Mouse (Mus musculus) liver, embryonic 14.5 days (tissue): ENCODE data around the gene Entpd1. TPM values are rescaled to one million over a fixed set of nuclear protein-coding genes. Genes with fewer than 3 reads are reported as not detected.

ENCODE experiments used
- ATAC-seq: fragments of 200-750 bp; cut with Nextera tagmentation; 2 replicates; pipeline ENCODE4 v1.8.0; 2017; ENCODE audit warnings: moderate number of reproducible peaks, mild to moderate bottlenecking, moderate library complexity; ENCODE audit not compliant: insufficient read depth
- DNase-seq, 3 experiments: peaks; one replicate each; pipeline ENCODE4 v3.0.0-alpha.2; 2012 to 2013; ENCODE audit warnings: low read depth in 3 of 3, low spot score in 3 of 3
- H3K27ac ChIP-seq: fragments of 300-500 bp; sonication (generic); 2 replicates; pipeline ENCODE4 v1.5.1; 2014; ENCODE audit warnings: moderate library complexity, mild to moderate bottlenecking, control low read depth, inconsistent platforms
- H3K27me3 ChIP-seq: fragments of 300-500 bp; sonication (generic); 2 replicates; pipeline ENCODE4 v1.6.1; 2014; ENCODE audit warnings: mild to moderate bottlenecking, low read length, moderate library complexity; ENCODE audit not compliant: control insufficient read depth, insufficient read depth
- H3K36me3 ChIP-seq: fragments of 300-500 bp; sonication (generic); replicated peaks from 2 replicates; pipeline ENCODE4 v1.6.1; 2014; ENCODE audit warnings: low read depth; ENCODE audit not compliant: control insufficient read depth, insufficient read depth
- H3K4me1 ChIP-seq, 2 experiments: fragments of 200-500 bp in 1 of 2; fragments of 300-500 bp in 1 of 2; sonication (generic) in 1 of 2; replicated peaks; 2 replicates each; pipeline ENCODE4 v1.6.1; 2012 to 2014; ENCODE audit warnings: antibody characterized with exemption in 1 of 2, inconsistent platforms in 1 of 2, low read length in 1 of 2; ENCODE audit not compliant: control insufficient read depth in 2 of 2, insufficient read depth in 2 of 2
- H3K4me2 ChIP-seq: fragments of 300-500 bp; sonication (generic); 2 replicates; pipeline ENCODE4 v1.6.1; 2014; ENCODE audit warnings: low read depth, mild to moderate bottlenecking, control low read depth, moderate library complexity
- H3K4me3 ChIP-seq, 2 experiments: fragments of 200-500 bp in 1 of 2; fragments of 300-500 bp in 1 of 2; sonication (generic) in 1 of 2; 2 replicates each; pipeline ENCODE4 v1.5.1; 2012 to 2014; ENCODE audit warnings: low read depth in 2 of 2, low read length in 2 of 2, mild to moderate bottlenecking in 2 of 2, control low read depth in 1 of 2, inconsistent platforms in 1 of 2, moderate library complexity in 1 of 2; ENCODE audit not compliant: insufficient read depth in 1 of 2
- H3K9ac ChIP-seq: fragments of 300-500 bp; sonication (generic); replicated peaks from 2 replicates; pipeline ENCODE4 v1.6.1; 2014; ENCODE audit warnings: mild to moderate bottlenecking, control low read depth, moderate library complexity
- H3K9me3 ChIP-seq: fragments of 300-500 bp; sonication (generic); 2 replicates; pipeline ENCODE4 v1.6.1; 2016; ENCODE audit warnings: low read length, mixed read lengths; ENCODE audit not compliant: control insufficient read depth
- CTCF ChIP-seq: IDR thresholded peaks from 2 replicates; pipeline ENCODE4 v1.5.1; 2016; ENCODE audit warnings: antibody characterized with exemption, low read depth, control low read depth
- EP300 ChIP-seq: IDR thresholded peaks from 2 replicates; pipeline ENCODE4 v1.6.1; 2016; ENCODE audit warnings: antibody characterized with exemption, low read depth
- WGBS: fragments of 180-500 bp; shearing (Covaris S2); extraction: QIAGEN DNeasy Blood & Tissue Kit; methylation state at CpG from one replicate; pipeline ENCODE4 v1.1.7; 2014; ENCODE audit not compliant: insufficient replicate concordance; 5-methylcytosine and 5-hydroxymethylcytosine counted together
- polyA plus RNA-seq, 2 experiments: library from polyadenylated mRNA; depleted of rRNA in 1 of 2; stranded (reverse) in 1 of 2; unstranded in 1 of 2; fragments of >200 nt; fragmentation: Nextera tagmentation in 1 of 2; extraction: Ambion mirVana in 1 of 2; gene quantifications; 2 replicates each; pipeline versions ENCODE4 v1.2.1 to v1.2.3; 2012 to 2014

The Entpd1 gene
- polyA plus RNA-seq, 2 experiments: 1.6 to 2.8 TPM

GRCm38 (mm10) chr19:40726614-40727013 lies 114.4 kb downstream of the Entpd1 start:
- Histone ChIP-seq H3K4me2 (no peak overlapping the region), H3K27ac (no peak overlapping the region), H3K27me3 (no peaks in the 10 kb centered on the region), H3K9me3 (no peaks in the 10 kb centered on the region), H3K4me1 (0 out of 4 replicates have a peak, but pooled peaks cover 0 to 3% of the 10 kb centered on the region in 2 experiments), H3K36me3 (no peaks in the 10 kb centered on the region), H3K4me3 (no peak overlapping the region), H3K9ac (no peak overlapping the region)
- no peak for TF ChIP-seq EP300
- TF ChIP-seq CTCF: no peak
- WGBS: 44% methylated on average over 2 of the region's 2 CpGs
- ATAC-seq (no peak), DNase-seq (no peak)

GRCm38 (mm10) chr19:40728213-40728612 lies 116.0 kb downstream of the Entpd1 start:
- no peaks in the 10 kb centered on the region for H3K27me3 ChIP-seq
- DNase-seq (no peak), ATAC-seq (no peak)
- no peaks in the 10 kb centered on the region for H3K36me3 ChIP-seq
- TF ChIP-seq EP300 (no peak), CTCF (no peak)
- no peak overlapping the region for H3K4me3 ChIP-seq
- no peak overlapping the region for H3K4me2 ChIP-seq
- 64% methylated on average over 4 of the region's 4 CpGs for WGBS
- H3K9me3 ChIP-seq: no peaks in the 10 kb centered on the region
- no peak overlapping the region for H3K9ac ChIP-seq
- H3K27ac ChIP-seq: no peak overlapping the region
- H3K4me1 ChIP-seq: 0 out of 4 replicates have a peak, but pooled peaks cover 0 to 3% of the 10 kb centered on the region in 2 experiments

DNA sequence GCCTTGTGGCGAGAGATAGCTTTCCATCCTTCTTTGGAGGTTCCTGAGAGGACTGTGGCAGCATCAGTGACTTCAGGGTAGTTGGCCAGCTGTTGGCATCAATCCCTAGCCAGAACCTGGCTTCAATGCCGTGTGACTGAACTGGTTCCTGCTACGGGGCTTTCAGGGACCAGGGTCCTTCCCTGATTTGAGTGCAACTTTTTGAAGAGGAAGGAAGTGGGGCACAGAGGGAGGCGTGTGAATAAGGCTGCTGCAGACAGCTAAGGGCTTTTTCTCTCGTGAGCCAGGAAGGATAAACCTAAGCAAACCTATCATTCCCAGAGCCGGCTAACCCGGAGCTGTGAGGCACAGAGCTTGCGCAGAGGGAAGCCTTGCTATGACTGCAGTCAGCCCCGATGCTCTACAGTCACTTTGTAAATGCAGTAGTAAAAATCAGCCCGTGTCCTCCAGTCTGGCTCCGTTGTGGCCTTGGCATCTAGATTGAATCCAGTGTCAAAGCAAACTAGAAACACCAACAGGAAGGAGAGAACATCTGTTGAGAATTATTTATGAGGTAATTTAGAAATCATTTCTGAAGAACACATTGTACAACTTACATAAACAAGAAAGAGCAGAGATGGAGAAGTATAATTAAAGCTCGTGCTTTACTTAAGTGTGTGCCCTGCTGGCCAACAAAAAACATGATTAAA lies 116.7 kb downstream of the Entpd1 start:
- no peak overlapping the region for H3K9ac ChIP-seq
- no peak overlapping the region for H3K27ac ChIP-seq
- H3K27me3 ChIP-seq: no peaks in the 10 kb centered on the region
- DNase-seq (no peak), ATAC-seq (no peak)
- no peaks in the 10 kb centered on the region for H3K9me3 ChIP-seq
- H3K36me3 ChIP-seq: no peaks in the 10 kb centered on the region
- no peak overlapping the region for H3K4me3 ChIP-seq
- TF ChIP-seq EP300 (no peak), CTCF (no peak)
- H3K4me2 ChIP-seq: no peak overlapping the region
- 0 out of 4 replicates have a peak, but pooled peaks cover 0 to 3% of the 10 kb centered on the region in 2 experiments for H3K4me1 ChIP-seq
- 23% methylated on average over 12 of the region's 12 CpGs for WGBS

- TF ChIP-seq CTCF: no peak
- no peak for TF ChIP-seq EP300
- Histone ChIP-seq H3K27ac (no peak overlapping the region), H3K27me3 (no peaks in the 10 kb centered on the region), H3K4me2 (no peak overlapping the region), H3K4me3 (no peak overlapping the region), H3K36me3 (no peaks in the 10 kb centered on the region), H3K9ac (no peak overlapping the region), H3K9me3 (no peaks in the 10 kb centered on the region), H3K4me1 (0 out of 4 replicates have a peak, but pooled peaks cover 0 to 3% of the 10 kb centered on the region in 2 experiments)
- WGBS: 56% methylated on average over 10 of the region's 10 CpGs
- no peak for ATAC-seq
- no peak for DNase-seq
These were observed 121.2 kb downstream of the Entpd1 start for GRCm38 (mm10) chr19:40733409-40733808.

DNA sequence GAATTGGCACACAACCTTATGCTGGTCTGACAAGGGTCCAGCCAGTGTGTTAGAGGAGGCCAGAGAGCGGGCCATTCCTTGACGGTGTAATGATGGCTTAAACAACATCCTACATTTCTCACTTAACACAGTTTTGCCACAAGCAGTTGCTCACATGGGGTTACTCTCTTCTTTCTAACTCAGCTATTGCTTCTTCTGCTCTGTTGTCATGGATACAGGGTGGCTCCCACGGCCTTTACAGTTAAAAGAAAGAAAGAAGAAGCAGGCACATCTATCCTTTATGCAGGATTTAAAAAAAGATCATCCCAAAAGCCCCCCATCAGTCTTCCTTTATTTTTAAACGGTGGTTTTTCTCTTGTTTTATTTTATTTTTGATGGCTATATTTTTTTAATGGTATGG lies 121.7 kb downstream of the Entpd1 start:
- DNase-seq (no peak), ATAC-seq (no peak)
- H3K4me1 ChIP-seq: 0 out of 4 replicates have a peak, but pooled peaks cover 0 to 2% of the 10 kb centered on the region in 2 experiments
- H3K4me3 ChIP-seq: no peak overlapping the region
- no peaks in the 10 kb centered on the region for H3K9me3 ChIP-seq
- no peaks in the 10 kb centered on the region for H3K27me3 ChIP-seq
- TF ChIP-seq CTCF (no peak), EP300 (no peak)
- 58% methylated on average over 4 of the region's 4 CpGs for WGBS
- no peak overlapping the region for H3K27ac ChIP-seq
- H3K9ac ChIP-seq: no peak overlapping the region
- H3K4me2 ChIP-seq: no peak overlapping the region
- no peaks in the 10 kb centered on the region for H3K36me3 ChIP-seq
